In genomic region chr13:49248467-49248862, GRCm38 (mm10) we compare ENCODE assay signal across 8 mouse cellular contexts. TPM values are rescaled to one million over a fixed set of nuclear protein-coding genes. Genes with fewer than 3 reads are reported as not detected.
DNase-seq lines count a peak whose midpoint lies in the region; ATAC-seq and TF ChIP-seq lines count a peak whose summit lies in the region.

Gene Susd3, minus strand, starts transcription at chr13:49248706.

- intact Hi-C loops in heart, postnatal 25 days (cut with DNase I) = no loop called here

- TF ChIP-seq EP300 in ES-Bruce4 (IDR thresholded peaks at IDR 0.05; ENCODE audit: insufficient read depth, low read depth, low read length) = no peak

- no peak for TF ChIP-seq CTCF in ES-Bruce4 (IDR thresholded peaks at IDR 0.05; ENCODE audit: low read depth, low read length)

- TF ChIP-seq POLR2A in ES-Bruce4 (IDR thresholded peaks at IDR 0.05; ENCODE audit: insufficient read depth, low read length) = no peak

- peak within 1 kb of the TSS; percentile 60 for H3K4me3 ChIP-seq in heart, embryonic 10.5 days
- H3K4me3 ChIP-seq in ES-Bruce4 (ENCODE audit: low read depth, low read length) = peak within 1 kb of the TSS; percentile 57
- peak within 1 kb of the TSS; percentile 37 for H3K4me3 ChIP-seq in hindbrain, embryonic 15.5 days
- peak within 1 kb of the TSS; percentile 28 for H3K4me3 ChIP-seq in midbrain, embryonic 14.5 days (replicated peaks; ENCODE audit: low read depth, low read length)

- H3K9me3 ChIP-seq in heart, embryonic 10.5 days = no peaks in the 10 kb centered on the region
- H3K9me3 ChIP-seq in ES-Bruce4 (replicated peaks; ENCODE audit: control insufficient read depth, insufficient read depth, low read length, poor library complexity, severe bottlenecking) = no peaks in the 10 kb centered on the region
- H3K9me3 ChIP-seq in hindbrain, embryonic 15.5 days = no peaks in the 10 kb centered on the region
- no peaks in the 10 kb centered on the region for H3K9me3 ChIP-seq in midbrain, embryonic 14.5 days (ENCODE audit: control insufficient read depth, low read length)

- WGBS in heart, embryonic 10.5 days = 13% methylated on average over 7 of the region's 8 CpGs
- 18% methylated on average over 8 of the region's 8 CpGs for WGBS in hindbrain, embryonic 15.5 days
- WGBS in midbrain, embryonic 14.5 days = 18% methylated on average over 8 of the region's 8 CpGs

- DNase-seq in heart, embryonic 10.5 days (ENCODE audit: low spot score) = no peak
- no peak for DNase-seq in heart, postnatal 25 days (ENCODE audit: low spot score)
- no peak for DNase-seq in midbrain, embryonic 14.5 days
- no peak for DNase-seq in right cerebral cortex, adult 18-20 months
- no peak for DNase-seq in adipocyte (ENCODE audit: low spot score)
- no peak for DNase-seq in urinary bladder, postnatal 4 days (ENCODE audit: low spot score in 2 of 2)

- H3K4me2 ChIP-seq in hindbrain, embryonic 15.5 days = peak within 1 kb of the TSS; percentile 70
- H3K4me2 ChIP-seq in midbrain, embryonic 14.5 days (ENCODE audit: low read length) = peak within 1 kb of the TSS; percentile 54

- H3K27me3 ChIP-seq in heart, embryonic 10.5 days (ENCODE audit: insufficient read depth, poor library complexity, severe bottlenecking) = peaks cover 63% of the 10 kb centered on the region
- H3K27me3 ChIP-seq in ES-Bruce4 (ENCODE audit: control insufficient read depth, insufficient read depth, low read length, poor library complexity, severe bottlenecking) = no peaks in the 10 kb centered on the region
- H3K27me3 ChIP-seq in hindbrain, embryonic 15.5 days = peaks cover 30% of the 10 kb centered on the region
- peaks cover 29% of the 10 kb centered on the region for H3K27me3 ChIP-seq in midbrain, embryonic 14.5 days (ENCODE audit: control insufficient read depth, insufficient read depth, low read length)

- H3K4me1 ChIP-seq in heart, embryonic 10.5 days = peaks cover 16% of the 10 kb centered on the region
- H3K4me1 ChIP-seq in ES-Bruce4 (ENCODE audit: control insufficient read depth, insufficient read depth, low read length) = peaks cover 2% of the 10 kb centered on the region
- peaks cover 13% of the 10 kb centered on the region for H3K4me1 ChIP-seq in hindbrain, embryonic 15.5 days (replicated peaks)
- peaks cover 7% of the 10 kb centered on the region; the same call in 1 of the 2 replicates for H3K4me1 ChIP-seq in midbrain, embryonic 14.5 days (ENCODE audit: control insufficient read depth, insufficient read depth, low read length)

- no peak for ATAC-seq in hindbrain, embryonic 15.5 days (ENCODE audit: low FRiP score, low read depth)
- ATAC-seq in midbrain, embryonic 14.5 days (ENCODE audit: low FRiP score, low TSS enrichment) = no peak

- H3K36me3 ChIP-seq in heart, embryonic 10.5 days = no peaks in the 10 kb centered on the region
- H3K36me3 ChIP-seq in ES-Bruce4 (ENCODE audit: control insufficient read depth, insufficient read depth, low read length, poor library complexity, severe bottlenecking) = no peaks in the 10 kb centered on the region
- H3K36me3 ChIP-seq in hindbrain, embryonic 15.5 days = no peaks in the 10 kb centered on the region
- H3K36me3 ChIP-seq in midbrain, embryonic 14.5 days (ENCODE audit: control insufficient read depth, insufficient read depth, low read length) = no peaks in the 10 kb centered on the region

- H3K27ac ChIP-seq in heart, embryonic 10.5 days = peak within 1 kb of the TSS; percentile 52; the same call in 1 of the 2 replicates
- H3K27ac ChIP-seq in ES-Bruce4 (ENCODE audit: insufficient read depth, low read length) = no peak within 1 kb of the TSS
- H3K27ac ChIP-seq in hindbrain, embryonic 15.5 days (replicated peaks) = no peak within 1 kb of the TSS
- no peak within 1 kb of the TSS for H3K27ac ChIP-seq in midbrain, embryonic 14.5 days (replicated peaks; ENCODE audit: low read depth, low read length)

- 0 out of 2 replicates have a peak within 1 kb of the TSS, but pooled peaks have one; percentile 12 for H3K9ac ChIP-seq in ES-Bruce4 (ENCODE audit: low read depth, poor library complexity, severe bottlenecking)
- H3K9ac ChIP-seq in hindbrain, embryonic 15.5 days = no peak within 1 kb of the TSS
- 0 out of 2 replicates have a peak within 1 kb of the TSS, but pooled peaks have one; percentile 26 for H3K9ac ChIP-seq in midbrain, embryonic 14.5 days (replicated peaks; ENCODE audit: low read length)

RNA-seq across cellular contexts. Expression of gene Susd3, which starts in this region (rescaled TPM):
- 0.41 and 1.1 TPM in 2 replicates for polyA plus RNA-seq in heart, embryonic 10.5 days (2016; fragmentation: Nextera tagmentation; extraction: Ambion mirVana)
- under 1 TPM; 0.70 to 0.87 TPM for total RNA-seq in heart, postnatal 25 days (2021)
- polyA plus RNA-seq in ES-Bruce4 (2011; ENCODE audit: insufficient read depth, insufficient read length, low read depth, missing spikeins) = not detected in 2 replicates
- polyA plus RNA-seq in hindbrain, embryonic 15.5 days (2015; fragmentation: Nextera tagmentation; extraction: Ambion mirVana) = 0.48 and 0.80 TPM in 2 replicates
- 0.32 and 1.1 TPM in 2 replicates for polyA plus RNA-seq in midbrain, embryonic 14.5 days (2014; fragmentation: Nextera tagmentation; extraction: Ambion mirVana)
